Mouse (Mus musculus): ENCODE data around the gene Tmem107. TPM values are rescaled to one million over a fixed set of nuclear protein-coding genes. Genes with fewer than 3 reads are reported as not detected.
A peak's percentile ranks its signal among the peaks of the same experiment; 100 is the strongest.

Gene Tmem107
- total RNA-seq, 2 experiments from 2014 or later = 15.2 to 21.0 TPM

- no peak for DNase-seq (ENCODE audit: low spot score in 2 of 2)
These were observed 34.6 kb downstream of the Tmem107 start for GRCm38 (mm10) chr11:69105227-69105626.

DNA sequence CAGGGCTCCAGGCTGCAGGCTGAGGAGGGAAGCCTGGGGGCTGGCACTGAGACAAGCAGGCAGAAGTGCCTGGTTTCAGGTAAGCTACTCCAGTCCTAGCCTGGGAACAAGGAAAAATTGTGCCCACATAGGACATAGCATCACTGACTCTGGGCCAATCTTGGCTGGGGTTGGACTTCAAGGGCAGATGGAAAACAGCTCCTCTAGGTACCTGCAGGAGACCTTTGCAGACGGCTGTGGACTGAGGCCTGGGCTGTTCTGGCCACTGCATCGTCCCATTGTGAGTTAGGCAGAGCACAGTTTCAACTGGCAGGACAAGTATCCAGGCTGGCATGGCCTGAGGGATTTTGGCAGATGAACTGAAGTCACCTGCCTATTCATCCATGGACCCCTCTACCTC lies 35.2 kb downstream of the Tmem107 start:
- DNase-seq (ENCODE audit: low spot score in 2 of 2) = no peak

- DNase-seq (ENCODE audit: low spot score in 2 of 2) = no peak
These were observed 35.7 kb downstream of the Tmem107 start for GRCm38 (mm10) chr11:69106299-69106698.

DNA sequence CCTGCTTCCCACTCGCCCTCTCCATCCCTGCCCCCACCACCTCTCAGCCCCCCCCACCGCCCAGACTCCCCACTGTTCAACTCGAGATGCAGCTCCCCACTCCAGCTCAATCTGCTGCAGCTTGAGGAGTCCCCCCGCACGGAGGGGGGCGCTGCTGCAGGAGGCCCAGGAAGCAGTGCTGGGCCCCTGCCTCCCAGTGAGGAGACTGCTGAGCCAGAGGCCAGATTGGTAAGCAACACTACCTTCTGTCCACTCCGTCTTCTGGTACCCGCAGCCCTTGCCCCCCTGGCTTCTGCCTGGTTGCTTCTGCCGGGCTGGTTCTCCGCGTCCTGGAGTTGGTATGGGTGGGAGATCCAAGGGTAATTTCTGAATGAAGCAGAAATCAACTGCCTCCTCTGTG lies 36.2 kb downstream of the Tmem107 start:
- DNase-seq (ENCODE audit: low spot score in 2 of 2) = no peak

DNA sequence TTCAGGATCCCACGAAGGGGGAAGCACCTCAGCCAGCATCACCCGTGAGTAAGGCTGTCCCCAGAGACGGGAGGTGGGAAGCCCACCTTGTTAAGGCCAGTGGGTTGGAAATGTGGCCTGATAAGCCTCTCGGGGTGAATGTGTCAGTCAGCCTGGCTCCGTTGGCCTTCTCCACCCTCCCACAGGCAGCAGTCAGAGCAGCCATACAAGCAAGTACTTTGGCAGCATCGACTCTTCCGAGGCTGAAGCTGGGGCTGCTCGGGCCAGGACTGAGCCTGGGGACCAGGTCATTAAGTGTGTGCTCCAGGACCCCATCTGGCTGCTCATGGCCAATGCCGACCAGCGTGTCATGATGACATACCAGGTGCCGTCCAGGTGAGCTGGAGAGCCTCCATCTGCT lies 37.1 kb downstream of the Tmem107 start:
- DNase-seq (ENCODE audit: low spot score in 2 of 2) = no peak

DNA sequence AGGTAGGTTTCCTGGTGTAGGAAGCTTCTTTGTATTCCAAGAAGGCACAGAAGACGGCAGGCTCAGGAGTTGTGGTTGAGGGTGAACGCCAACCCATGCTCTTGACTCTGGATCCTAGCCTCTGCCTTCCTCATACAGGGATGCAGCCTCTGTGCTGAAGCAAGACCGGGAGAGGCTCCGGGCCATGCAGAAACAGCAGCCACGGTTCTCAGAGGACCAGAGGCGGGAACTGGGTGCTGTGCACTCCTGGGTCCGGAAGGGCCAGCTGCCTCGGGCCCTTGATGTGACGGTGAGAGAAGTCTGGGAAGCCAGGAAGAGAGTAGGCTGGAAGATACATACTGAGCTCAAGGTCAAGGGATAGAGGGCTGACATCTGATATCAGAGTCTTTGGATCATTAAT lies 37.6 kb downstream of the Tmem107 start:
- no peak for DNase-seq (ENCODE audit: low spot score in 2 of 2)

- DNase-seq (ENCODE audit: low spot score in 2 of 2) = no peak
These were observed 38.7 kb downstream of the Tmem107 start for GRCm38 (mm10) chr11:69109032-69109900.

DNA sequence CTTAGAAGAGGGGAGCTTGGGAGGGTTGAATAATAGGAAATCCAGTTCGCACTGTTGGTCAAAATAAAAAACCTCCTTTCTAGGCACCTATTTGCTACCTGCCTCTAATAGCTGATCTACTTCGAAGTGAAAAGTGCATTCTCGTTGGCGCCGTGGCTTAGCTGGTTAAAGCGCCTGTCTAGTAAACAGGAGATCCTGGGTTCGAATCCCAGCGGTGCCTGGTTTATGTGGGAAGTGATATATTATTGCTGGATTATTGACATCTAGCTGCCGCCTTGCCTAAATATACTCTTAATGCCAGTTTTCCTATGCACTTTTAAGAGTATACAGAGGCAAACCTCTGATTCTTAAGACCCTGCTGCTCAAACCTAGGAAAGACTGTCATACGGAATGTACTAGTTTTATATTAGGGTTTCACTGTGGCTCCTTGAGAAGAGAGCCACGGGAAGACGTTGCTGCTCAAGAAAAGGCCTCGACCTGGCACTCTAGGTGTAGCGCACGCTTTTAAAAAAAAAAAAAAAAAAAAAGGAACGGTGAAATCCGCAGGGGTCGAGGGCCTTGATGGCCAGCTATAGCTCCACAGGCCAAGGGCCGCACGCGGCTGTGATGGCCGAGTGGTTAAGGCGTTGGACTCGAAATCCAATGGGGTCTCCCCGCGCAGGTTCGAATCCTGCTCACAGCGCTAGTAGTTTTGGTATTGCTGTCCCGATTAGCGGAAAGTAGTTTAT lies 39.9 kb downstream of the Tmem107 start:
- peak; percentile 83 to 93 for DNase-seq (ENCODE audit: low spot score in 2 of 2)

- peak in 1 of 2 experiments; percentile 50 for DNase-seq (ENCODE audit: low spot score in 2 of 2)
These were observed 40.6 kb downstream of the Tmem107 start for GRCm38 (mm10) chr11:69111051-69111810.

GRCm38 (mm10) chr11:69111865-69112264 lies 41.3 kb downstream of the Tmem107 start:
- peak in 1 of 2 experiments; percentile 17 for DNase-seq (ENCODE audit: low spot score in 2 of 2)

DNA sequence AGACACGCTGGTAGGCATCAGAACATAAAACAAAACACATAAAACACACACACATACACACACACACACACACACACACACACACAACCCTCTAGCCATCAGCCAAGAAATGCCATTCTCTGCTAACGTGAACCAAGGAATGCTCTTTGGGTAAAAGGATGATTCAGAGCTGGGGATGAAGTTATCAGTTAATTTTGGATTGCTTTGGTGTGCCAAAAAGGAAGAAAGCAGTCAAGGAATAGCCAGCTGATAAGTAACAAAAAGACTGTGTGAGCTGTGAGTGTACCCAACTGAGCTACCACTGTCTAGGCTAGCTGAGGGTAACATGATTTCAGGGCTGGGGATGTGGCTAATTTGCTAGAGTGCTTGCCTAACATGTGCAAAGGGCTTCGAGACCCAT lies 43.4 kb downstream of the Tmem107 start:
- no peak for DNase-seq (ENCODE audit: low spot score in 2 of 2)

DNA sequence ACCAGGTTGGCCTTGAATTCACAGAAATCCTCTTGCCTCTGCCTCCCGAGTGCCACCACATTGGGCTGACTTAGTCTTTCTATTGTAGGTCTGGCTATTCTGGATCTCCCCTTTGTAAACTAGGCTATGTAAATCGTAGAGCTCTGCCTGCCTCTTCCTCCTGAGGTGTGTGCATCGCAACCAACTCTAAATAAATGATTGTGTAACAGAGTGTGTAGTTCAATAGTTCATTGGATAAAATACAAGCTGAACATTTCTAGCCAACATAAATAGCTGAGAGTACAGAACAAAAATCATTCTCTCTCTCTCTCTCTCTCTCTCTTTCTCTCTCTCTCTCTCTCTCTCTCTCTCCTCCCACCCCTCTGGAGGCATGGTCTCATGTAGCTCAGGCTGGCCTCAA lies 44.0 kb downstream of the Tmem107 start:
- DNase-seq (ENCODE audit: low spot score in 2 of 2) = no peak

DNA sequence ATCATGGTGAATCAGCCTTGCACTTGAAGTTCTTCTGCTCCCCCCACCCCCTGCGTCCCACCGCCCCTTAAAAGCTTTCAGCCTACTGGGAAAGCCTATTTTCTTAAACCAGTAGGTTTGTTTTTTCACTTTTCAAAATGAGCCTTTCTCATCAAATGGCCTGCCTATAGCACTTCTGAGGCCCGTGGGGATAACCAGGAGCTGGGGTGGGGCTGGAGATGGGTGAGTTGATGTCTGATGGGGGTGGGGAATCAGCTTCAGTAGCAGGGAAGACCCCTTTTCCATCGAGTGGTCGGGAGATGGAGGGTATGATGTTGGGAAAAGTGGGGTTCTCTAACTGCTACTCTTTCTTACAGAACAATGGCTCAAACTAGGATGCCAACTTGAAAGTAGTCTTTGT lies 46.2 kb downstream of the Tmem107 start:
- DNase-seq (ENCODE audit: low spot score in 2 of 2) = no peak

DNA sequence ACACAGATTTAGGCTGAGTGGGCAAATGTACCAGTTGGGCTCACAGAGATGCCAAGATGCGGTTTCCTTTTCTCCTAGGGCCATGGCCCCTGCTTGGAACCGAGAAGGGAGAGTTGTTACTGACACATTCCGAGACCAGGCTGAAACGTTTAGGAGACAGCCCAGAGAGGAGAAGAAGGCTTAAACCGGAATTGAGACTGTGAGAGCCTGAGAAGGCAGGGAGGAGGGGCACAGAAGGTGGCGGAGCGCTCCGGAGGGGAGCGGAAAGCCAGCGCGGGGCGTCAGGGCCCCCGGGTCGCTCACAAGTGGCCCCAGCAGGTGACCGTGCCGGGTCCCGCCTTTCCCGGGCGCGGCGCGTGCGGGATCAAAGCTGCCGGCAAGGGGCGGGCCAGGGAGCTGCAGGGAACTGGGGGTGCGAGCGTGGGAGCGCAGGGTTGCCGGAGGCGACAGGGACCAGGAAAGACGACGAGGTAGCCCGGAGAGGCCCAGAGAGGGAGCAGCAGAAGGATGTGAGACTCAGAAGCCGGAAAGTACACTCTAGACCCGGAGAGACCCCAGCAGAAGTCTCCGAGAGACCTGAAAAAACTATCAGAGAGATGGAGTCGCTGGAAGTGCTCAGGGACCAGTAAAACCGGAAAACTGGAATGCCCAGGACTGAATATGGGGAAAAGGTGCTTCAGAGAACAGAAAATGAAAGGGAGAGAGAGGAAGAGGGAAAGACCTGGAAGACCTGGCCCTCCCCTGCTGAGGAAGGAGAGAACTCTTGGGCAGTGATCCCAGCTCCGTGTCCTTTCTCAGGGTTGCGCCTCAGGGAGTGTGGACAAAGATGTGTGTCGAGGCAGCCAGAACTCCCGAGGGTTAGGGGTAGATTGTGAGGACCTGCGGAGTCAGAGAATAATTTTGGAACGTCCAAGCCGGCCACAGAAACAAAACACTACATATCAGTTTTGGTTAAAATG lies 47.4 kb downstream of the Tmem107 start:
- peak in 1 of 2 experiments; percentile 52 for DNase-seq (ENCODE audit: low spot score in 2 of 2)

GRCm38 (mm10) chr11:69118765-69119164 lies 48.2 kb downstream of the Tmem107 start:
- peak; percentile 76 to 93 for DNase-seq (ENCODE audit: low spot score in 2 of 2)

- DNase-seq (ENCODE audit: low spot score in 2 of 2) = no peak
These were observed 49.0 kb downstream of the Tmem107 start for GRCm38 (mm10) chr11:69119446-69120155.

GRCm38 (mm10) chr11:69120221-69121000 lies 49.8 kb downstream of the Tmem107 start, which contains the start of gene Hes7:
Gene Hes7, plus strand, starts transcription at chr11:69120404.
- DNase-seq (ENCODE audit: low spot score in 2 of 2) = no peak

DNA sequence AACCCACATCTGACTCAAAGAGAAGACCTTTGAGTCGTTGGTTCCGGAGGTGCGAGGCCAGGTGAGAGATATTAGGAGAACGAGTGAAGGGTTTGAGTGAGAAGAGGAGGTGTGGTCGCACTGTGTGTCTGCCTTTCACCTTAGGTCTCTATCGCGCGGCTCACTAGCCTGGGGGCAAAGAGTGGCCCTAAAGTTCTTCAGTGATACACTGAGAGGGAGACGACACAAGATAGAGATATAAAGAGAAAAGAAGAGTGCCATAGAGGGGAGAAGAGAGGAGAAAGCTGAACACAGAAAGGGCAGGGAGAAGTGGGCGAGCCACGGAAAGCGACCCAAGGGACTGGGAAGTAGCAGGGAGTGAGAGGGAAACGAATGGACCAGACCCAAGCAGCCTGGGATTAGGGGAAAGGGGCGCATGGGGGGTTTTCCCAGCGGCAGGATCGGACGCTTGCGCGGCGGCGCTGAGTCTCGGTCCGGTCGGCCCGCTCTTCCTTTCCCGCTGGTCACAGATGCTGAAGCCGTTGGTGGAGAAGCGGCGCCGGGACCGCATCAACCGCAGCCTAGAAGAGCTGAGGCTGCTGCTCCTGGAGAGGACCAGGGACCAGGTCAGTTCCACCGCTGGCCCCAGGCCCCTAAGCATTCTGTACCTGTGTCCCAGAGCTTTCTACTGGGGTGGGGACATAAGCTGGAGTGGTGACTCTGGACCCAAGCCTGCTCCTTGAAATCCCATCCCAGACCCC lies 50.6 kb downstream of the Tmem107 start:
- DNase-seq (ENCODE audit: low spot score in 2 of 2) = peak in 1 of 2 experiments; percentile 27
